Mouse (Mus musculus): ENCODE measurements around the gene Dnajb12.
A peak's percentile ranks its signal among the peaks of the same experiment; 100 is the strongest.

The Dnajb12 gene

GRCm38 (mm10) chr10:59879255-59880028 is at the start of gene Dnajb12:
Gene Dnajb12 (plus strand): TSS chr10:59879556.
- DNase-seq = peak; percentile 98 to 99

GRCm38 (mm10) chr10:59829886-59830285 is 49.5 kb upstream of the Dnajb12 start:
- no peak for DNase-seq

GRCm38 (mm10) chr10:59831950-59832349 is 47.4 kb upstream of the Dnajb12 start:
- no peak for DNase-seq

GRCm38 (mm10) chr10:59835301-59836155 is 43.8 kb upstream of the Dnajb12 start:
- DNase-seq = no peak

- no peak for DNase-seq
Measured at GRCm38 (mm10) chr10:59837490-59837889, 41.9 kb upstream of the Dnajb12 start.

- no peak for DNase-seq
Measured at GRCm38 (mm10) chr10:59841434-59841833, 37.9 kb upstream of the Dnajb12 start.

- no peak for DNase-seq
Measured at GRCm38 (mm10) chr10:59843125-59843524, 36.2 kb upstream of the Dnajb12 start.

GRCm38 (mm10) chr10:59844686-59845085 is 34.7 kb upstream of the Dnajb12 start:
- no peak for DNase-seq

- DNase-seq = peak in 1 of 2 experiments; percentile 30
Measured at GRCm38 (mm10) chr10:59846416-59846815, 32.9 kb upstream of the Dnajb12 start.

- DNase-seq = no peak
Measured at GRCm38 (mm10) chr10:59848079-59848877, 31.1 kb upstream of the Dnajb12 start.

GRCm38 (mm10) chr10:59848953-59849352 is 30.4 kb upstream of the Dnajb12 start:
- no peak for DNase-seq

- DNase-seq = no peak
Measured at GRCm38 (mm10) chr10:59849371-59849770, 30.0 kb upstream of the Dnajb12 start.

GRCm38 (mm10) chr10:59857157-59857556 is 22.2 kb upstream of the Dnajb12 start:
- DNase-seq = no peak

- no peak for DNase-seq
Measured at GRCm38 (mm10) chr10:59860684-59861083, 18.7 kb upstream of the Dnajb12 start.

- DNase-seq = no peak
Measured at GRCm38 (mm10) chr10:59861201-59861600, 18.2 kb upstream of the Dnajb12 start.

- no peak for DNase-seq
Measured at GRCm38 (mm10) chr10:59862816-59863440, 16.4 kb upstream of the Dnajb12 start.

GRCm38 (mm10) chr10:59863620-59864019 is 15.7 kb upstream of the Dnajb12 start:
- no peak for DNase-seq

- DNase-seq = no peak
Measured at GRCm38 (mm10) chr10:59864232-59864875, 15.0 kb upstream of the Dnajb12 start.

GRCm38 (mm10) chr10:59864884-59865726 is 14.3 kb upstream of the Dnajb12 start:
- DNase-seq = peak; percentile 92 to 94

- no peak for DNase-seq
Measured at GRCm38 (mm10) chr10:59868266-59868665, 11.1 kb upstream of the Dnajb12 start.

GRCm38 (mm10) chr10:59870038-59870437 is 9.3 kb upstream of the Dnajb12 start:
- no peak for DNase-seq

All from cerebellum, postnatal 25 days (tissue).